Mouse (Mus musculus): ENCODE results near the gene Hsd17b12. TPM values are rescaled to one million over a fixed set of nuclear protein-coding genes. Genes with fewer than 3 reads are reported as not detected.

Hsd17b12 gene
- polyA plus RNA-seq, 1 experiment from 2014 or later, result 104 TPM

DNA sequence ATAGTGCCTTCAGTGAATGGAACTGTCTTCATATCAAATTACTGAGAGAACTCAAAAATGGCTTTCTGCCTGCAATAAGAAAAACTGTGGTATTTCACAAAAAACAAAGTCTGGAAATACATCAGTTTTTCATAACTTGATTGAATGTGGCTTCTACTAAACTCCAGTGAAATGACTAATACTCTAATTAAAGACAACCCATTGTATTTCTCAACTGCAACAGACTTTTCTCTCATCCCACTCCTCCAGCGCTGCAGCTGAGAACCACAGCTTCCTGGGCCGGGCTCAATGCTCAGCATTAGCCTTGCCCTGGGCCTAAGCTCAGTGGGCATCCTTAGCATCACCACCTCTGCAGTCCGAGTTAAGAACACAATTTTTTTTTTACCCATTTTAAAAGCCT lies 20.9 kb downstream of the Hsd17b12 start:
- DNase-seq (ENCODE audit: low spot score) (no peak), ATAC-seq (ENCODE audit: low read depth) (no peak)
- Histone ChIP-seq H3K27ac (replicated peaks; ENCODE audit: low read depth, low read length) (no peak overlapping the region), H3K4me1 (ENCODE audit: control insufficient read depth, insufficient read depth, low read length) (no peaks in the 10 kb centered on the region), H3K36me3 (ENCODE audit: control insufficient read depth, insufficient read depth, low read length) (no peaks in the 10 kb centered on the region), H3K9ac (ENCODE audit: low read depth, low read length) (no peak overlapping the region), H3K4me2 (ENCODE audit: low read depth, low read length) (no peak overlapping the region), H3K9me3 (ENCODE audit: control insufficient read depth, low read length) (no peaks in the 10 kb centered on the region), H3K4me3 (ENCODE audit: low read depth, low read length) (no peak overlapping the region), H3K27me3 (replicated peaks; ENCODE audit: control insufficient read depth, insufficient read depth, low read length) (no peaks in the 10 kb centered on the region)
- 88% methylated on average over 3 of the region's 3 CpGs for WGBS

DNA sequence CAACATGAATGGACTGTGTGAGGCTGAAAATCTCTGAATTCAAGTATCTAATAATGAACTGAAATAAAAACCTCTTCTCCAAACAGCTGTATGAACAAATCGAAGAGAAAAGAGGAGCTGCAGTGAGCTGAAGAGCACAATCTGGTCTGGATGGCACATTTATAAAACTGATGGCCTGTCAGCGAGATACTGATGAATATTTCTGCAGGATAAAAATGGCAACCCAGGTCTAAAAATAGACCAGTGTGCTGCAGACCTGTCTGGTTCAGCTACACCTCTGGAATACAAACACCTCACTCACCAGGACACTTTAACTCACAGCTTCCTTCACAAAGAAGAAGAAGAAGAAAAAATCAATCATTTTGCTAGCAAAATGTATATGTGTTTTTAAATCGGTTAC lies 29.3 kb downstream of the Hsd17b12 start:
- ATAC-seq (ENCODE audit: low read depth) (no peak), DNase-seq (ENCODE audit: low spot score) (no peak)
- WGBS, result 80% methylated on average over 3 of the region's 3 CpGs
- Histone ChIP-seq H3K4me3 (ENCODE audit: low read depth, low read length) (no peak overlapping the region), H3K9me3 (ENCODE audit: control insufficient read depth, low read length) (no peaks in the 10 kb centered on the region), H3K4me2 (ENCODE audit: low read depth, low read length) (no peak overlapping the region), H3K27ac (replicated peaks; ENCODE audit: low read depth, low read length) (no peak overlapping the region), H3K27me3 (replicated peaks; ENCODE audit: control insufficient read depth, insufficient read depth, low read length) (no peaks in the 10 kb centered on the region), H3K36me3 (ENCODE audit: control insufficient read depth, insufficient read depth, low read length) (no peaks in the 10 kb centered on the region), H3K9ac (ENCODE audit: low read depth, low read length) (no peak overlapping the region), H3K4me1 (ENCODE audit: control insufficient read depth, insufficient read depth, low read length) (no peaks in the 10 kb centered on the region; the same call in 1 of the 2 replicates)

- Histone ChIP-seq H3K4me3 (ENCODE audit: low read depth, low read length) (no peak overlapping the region), H3K9ac (ENCODE audit: low read depth, low read length) (no peak overlapping the region), H3K36me3 (ENCODE audit: control insufficient read depth, insufficient read depth, low read length) (no peaks in the 10 kb centered on the region), H3K4me1 (ENCODE audit: control insufficient read depth, insufficient read depth, low read length) (peaks cover 14% of the 10 kb centered on the region), H3K4me2 (ENCODE audit: low read depth, low read length) (peak overlapping the region; percentile 34), H3K27ac (replicated peaks; ENCODE audit: low read depth, low read length) (peak overlapping the region; percentile 65), H3K27me3 (replicated peaks; ENCODE audit: control insufficient read depth, insufficient read depth, low read length) (no peaks in the 10 kb centered on the region), H3K9me3 (ENCODE audit: control insufficient read depth, low read length) (no peaks in the 10 kb centered on the region)
- ATAC-seq (ENCODE audit: low read depth), result peak; percentile 86
- peak; percentile 64 for DNase-seq (ENCODE audit: low spot score)
- 44% methylated on average over 7 of the region's 7 CpGs for WGBS
Observed at GRCm38 (mm10) chr2:94122182-94123041, 35.4 kb downstream of the Hsd17b12 start.

- Histone ChIP-seq H3K27ac (replicated peaks; ENCODE audit: low read depth, low read length) (no peak overlapping the region), H3K9ac (ENCODE audit: low read depth, low read length) (no peak overlapping the region), H3K4me1 (ENCODE audit: control insufficient read depth, insufficient read depth, low read length) (no peaks in the 10 kb centered on the region), H3K27me3 (replicated peaks; ENCODE audit: control insufficient read depth, insufficient read depth, low read length) (no peaks in the 10 kb centered on the region), H3K4me2 (ENCODE audit: low read depth, low read length) (no peak overlapping the region), H3K4me3 (ENCODE audit: low read depth, low read length) (no peak overlapping the region), H3K9me3 (ENCODE audit: control insufficient read depth, low read length) (0 out of 2 replicates have a peak, but pooled peaks cover 3% of the 10 kb centered on the region), H3K36me3 (ENCODE audit: control insufficient read depth, insufficient read depth, low read length) (no peaks in the 10 kb centered on the region)
- 95% methylated on average over 2 of the region's 2 CpGs for whole genome bisulfite sequencing
- DNase-seq (ENCODE audit: low spot score) (no peak), ATAC-seq (ENCODE audit: low read depth) (no peak)
Observed at GRCm38 (mm10) chr2:94103758-94104157, 54.0 kb downstream of the Hsd17b12 start.

DNA sequence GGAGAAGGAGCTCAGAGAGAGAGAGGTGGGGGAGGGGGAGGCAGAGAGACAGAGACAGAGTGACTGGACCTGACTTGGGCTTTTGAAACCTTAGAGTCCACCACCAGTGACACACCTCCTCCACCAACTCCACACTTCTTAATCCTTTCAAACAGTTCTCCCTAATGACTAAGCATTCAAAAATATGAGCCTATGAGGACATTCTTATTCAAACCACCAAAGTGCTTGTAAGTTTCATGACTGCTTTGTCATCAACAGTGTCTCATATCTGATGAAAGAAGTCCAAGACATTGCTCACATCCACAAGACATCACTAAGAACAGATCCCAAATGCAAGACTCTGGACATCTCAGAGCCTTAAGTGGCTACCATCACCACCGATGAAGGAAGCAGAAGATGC lies 67.9 kb downstream of the Hsd17b12 start:
- Histone ChIP-seq H3K4me1 (ENCODE audit: control insufficient read depth, insufficient read depth, low read length) (no peaks in the 10 kb centered on the region), H3K9me3 (ENCODE audit: control insufficient read depth, low read length) (no peaks in the 10 kb centered on the region), H3K36me3 (ENCODE audit: control insufficient read depth, insufficient read depth, low read length) (no peaks in the 10 kb centered on the region), H3K4me3 (ENCODE audit: low read depth, low read length) (no peak overlapping the region), H3K27ac (replicated peaks; ENCODE audit: low read depth, low read length) (no peak overlapping the region), H3K27me3 (replicated peaks; ENCODE audit: control insufficient read depth, insufficient read depth, low read length) (no peaks in the 10 kb centered on the region), H3K9ac (ENCODE audit: low read depth, low read length) (no peak overlapping the region), H3K4me2 (ENCODE audit: low read depth, low read length) (no peak overlapping the region)
- WGBS, result 96% methylated on average over 1 of the region's 1 CpGs
- ATAC-seq (ENCODE audit: low read depth) (no peak), DNase-seq (ENCODE audit: low spot score) (no peak)

GRCm38 (mm10) chr2:94069482-94069881 lies 88.3 kb downstream of the Hsd17b12 start:
- peak; percentile 11 for DNase-seq (ENCODE audit: low spot score)
- Histone ChIP-seq H3K9ac (ENCODE audit: low read depth, low read length) (no peak overlapping the region), H3K27ac (replicated peaks; ENCODE audit: low read depth, low read length) (no peak overlapping the region), H3K4me1 (ENCODE audit: control insufficient read depth, insufficient read depth, low read length) (no peaks in the 10 kb centered on the region), H3K9me3 (ENCODE audit: control insufficient read depth, low read length) (no peaks in the 10 kb centered on the region), H3K4me2 (ENCODE audit: low read depth, low read length) (no peak overlapping the region), H3K27me3 (replicated peaks; ENCODE audit: control insufficient read depth, insufficient read depth, low read length) (no peaks in the 10 kb centered on the region), H3K4me3 (ENCODE audit: low read depth, low read length) (no peak overlapping the region), H3K36me3 (ENCODE audit: control insufficient read depth, insufficient read depth, low read length) (no peaks in the 10 kb centered on the region)
- 84% methylated on average over 5 of the region's 5 CpGs for WGBS
- no peak for ATAC-seq (ENCODE audit: low read depth)

- Histone ChIP-seq H3K36me3 (ENCODE audit: control insufficient read depth, insufficient read depth, low read length) (0 out of 2 replicates have a peak, but pooled peaks cover 6% of the 10 kb centered on the region), H3K4me1 (ENCODE audit: control insufficient read depth, insufficient read depth, low read length) (no peaks in the 10 kb centered on the region), H3K27me3 (replicated peaks; ENCODE audit: control insufficient read depth, insufficient read depth, low read length) (no peaks in the 10 kb centered on the region), H3K27ac (replicated peaks; ENCODE audit: low read depth, low read length) (no peak overlapping the region), H3K9me3 (ENCODE audit: control insufficient read depth, low read length) (no peaks in the 10 kb centered on the region), H3K9ac (ENCODE audit: low read depth, low read length) (no peak overlapping the region), H3K4me3 (ENCODE audit: low read depth, low read length) (no peak overlapping the region), H3K4me2 (ENCODE audit: low read depth, low read length) (no peak overlapping the region)
- ATAC-seq (ENCODE audit: low read depth) (peak; percentile 30; the same call in 1 of the 2 replicates), DNase-seq (ENCODE audit: low spot score) (peak; percentile 10)
- WGBS, result 85% methylated on average over 5 of the region's 5 CpGs
Observed at GRCm38 (mm10) chr2:94066540-94067135, 91.1 kb downstream of the Hsd17b12 start.

GRCm38 (mm10) chr2:94066120-94066519 lies 91.6 kb downstream of the Hsd17b12 start:
- WGBS, result 81% methylated on average over 7 of the region's 7 CpGs
- 0 out of 2 replicates have a peak, but pooled peaks cover 6% of the 10 kb centered on the region for H3K36me3 ChIP-seq (ENCODE audit: control insufficient read depth, insufficient read depth, low read length)
- H3K4me2 ChIP-seq (ENCODE audit: low read depth, low read length), result no peak overlapping the region
- no peak overlapping the region for H3K9ac ChIP-seq (ENCODE audit: low read depth, low read length)
- DNase-seq (ENCODE audit: low spot score), result no peak
- no peak for ATAC-seq (ENCODE audit: low read depth)
- H3K4me1 ChIP-seq (ENCODE audit: control insufficient read depth, insufficient read depth, low read length), result no peaks in the 10 kb centered on the region
- no peaks in the 10 kb centered on the region for H3K9me3 ChIP-seq (ENCODE audit: control insufficient read depth, low read length)
- no peak overlapping the region for H3K27ac ChIP-seq (replicated peaks; ENCODE audit: low read depth, low read length)
- H3K27me3 ChIP-seq (replicated peaks; ENCODE audit: control insufficient read depth, insufficient read depth, low read length), result no peaks in the 10 kb centered on the region
- H3K4me3 ChIP-seq (ENCODE audit: low read depth, low read length), result no peak overlapping the region
